Mouse (Mus musculus): ENCODE measurements around the gene Wscd2.

DNA sequence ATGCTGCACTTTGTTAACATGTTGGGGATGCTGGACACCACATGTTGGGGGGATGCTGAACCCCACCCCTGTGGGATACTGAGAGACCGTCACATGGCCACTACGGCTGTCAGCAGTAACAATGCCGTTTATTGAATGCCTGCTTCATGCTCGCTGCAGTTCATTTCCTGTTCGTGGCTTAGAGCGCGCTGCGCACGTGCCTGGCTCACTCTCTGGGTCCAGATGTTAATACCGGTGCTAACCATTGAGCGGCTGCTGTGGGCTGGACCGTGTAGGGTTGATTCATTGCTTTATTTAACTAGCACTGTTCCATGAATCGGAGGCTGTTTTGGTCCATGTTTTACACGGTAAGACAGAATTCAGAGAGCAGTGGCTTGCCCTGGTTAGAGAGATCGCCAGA, 64.0 kb downstream of the Wscd2 start:
- TF ChIP-seq CTCF (IDR thresholded peaks at IDR 0.05; ENCODE audit: extremely low read depth, insufficient read length, insufficient replicate concordance, low read depth, low read length) (no peak), POLR2A (IDR thresholded peaks at IDR 0.05; ENCODE audit: low read depth, low read length) (no peak)
